ENCODE assay signal across 27 mouse cellular contexts in the genomic region with DNA sequence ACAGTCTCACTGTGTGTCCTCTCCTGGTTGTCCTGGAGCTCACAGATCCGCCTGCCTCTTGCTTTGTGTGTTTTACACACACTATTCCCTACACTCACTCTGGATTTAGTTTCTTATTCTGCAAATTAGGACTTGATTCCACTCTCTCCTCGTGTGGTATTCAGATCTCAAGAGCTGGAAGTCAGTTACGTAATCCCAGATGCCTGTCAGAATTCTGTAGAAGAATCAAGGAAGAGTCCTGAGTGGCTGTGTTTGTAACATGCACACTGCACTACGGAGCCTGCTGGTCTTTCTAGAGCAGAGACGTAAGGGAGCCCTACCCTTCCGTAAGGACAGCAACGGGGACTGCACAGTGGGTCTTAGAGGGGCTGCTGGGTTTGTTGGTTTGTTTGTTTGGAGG. TPM values are rescaled to one million over a fixed set of nuclear protein-coding genes. Genes with fewer than 3 reads are reported as not detected.
DNase-seq lines count a peak whose midpoint lies in the region; ATAC-seq and TF ChIP-seq lines count a peak whose summit lies in the region.
"Had no signal": no experiment of that assay in that cellular context is flagged by ENCODE, and none has a peak within 500 bp of the region (broad histone marks: within the 10 kb centered on the region; RNA-seq: fewer than 3 reads in every experiment).

No protein-coding gene starts in this region.

- H3K4me2 ChIP-seq in lung, postnatal 0 days (replicated peaks; ENCODE audit: low read depth, low read length): no peak overlapping the region
- H3K4me2 ChIP-seq: embryonic facial prominence, embryonic 13.5 days; embryonic facial prominence, embryonic 15.5 days; forebrain, embryonic 12.5 days had no signal

- 77% methylated on average over 7 of the region's 7 CpGs for whole genome bisulfite sequencing in lung, postnatal 0 days

- H3K27ac ChIP-seq in lung, postnatal 0 days (ENCODE audit: low read length): no peak overlapping the region
- H3K27ac ChIP-seq: embryonic facial prominence, embryonic 13.5 days; embryonic facial prominence, embryonic 15.5 days; forebrain, embryonic 10.5 days; forebrain, embryonic 12.5 days had no signal

- TF ChIP-seq CTCF in lung, postnatal 0 days (IDR thresholded peaks at IDR 0.05): no peak

- no peaks in the 10 kb centered on the region for H3K27me3 ChIP-seq in lung, postnatal 0 days (replicated peaks; ENCODE audit: insufficient read depth, low read length)
- H3K27me3 ChIP-seq: CH12.LX; embryonic facial prominence, embryonic 13.5 days; embryonic facial prominence, embryonic 15.5 days; forebrain, embryonic 12.5 days had no signal

- H3K4me1 ChIP-seq in lung, postnatal 0 days (ENCODE audit: insufficient read depth, low read depth, low read length): no peaks in the 10 kb centered on the region
- H3K4me1 ChIP-seq: embryonic facial prominence, embryonic 13.5 days; embryonic facial prominence, embryonic 15.5 days; forebrain, embryonic 10.5 days; forebrain, embryonic 12.5 days had no signal

- no peaks in the 10 kb centered on the region for H3K9me3 ChIP-seq in lung, postnatal 0 days (ENCODE audit: low read length)
- H3K9me3 ChIP-seq: embryonic facial prominence, embryonic 13.5 days; embryonic facial prominence, embryonic 15.5 days; forebrain, embryonic 10.5 days; forebrain, embryonic 12.5 days; G1E had no signal

- TF ChIP-seq EP300 in lung, postnatal 0 days (IDR thresholded peaks at IDR 0.05): no peak

- no peak overlapping the region for H3K4me3 ChIP-seq in lung, postnatal 0 days (ENCODE audit: low read depth, low read length)
- H3K4me3 ChIP-seq: embryonic facial prominence, embryonic 13.5 days; embryonic facial prominence, embryonic 15.5 days; erythroblast, embryonic 14.5 days; forebrain, embryonic 10.5 days; forebrain, embryonic 12.5 days had no signal

- DNase-seq in lung, postnatal 0 days (ENCODE audit: low spot score): peak; percentile 51
- DNase-seq in lung, adult 18-20 months: no peak
- DNase-seq in lung, postnatal 36 days: peak; percentile 52
- no peak for DNase-seq in lung, postnatal 14 days
- peak; percentile 34 for DNase-seq in brain, adult 2 months (ENCODE audit: low read depth, low spot score)
- DNase-seq in spleen, postnatal 4 days (ENCODE audit: low spot score in 2 of 2): no peak
- DNase-seq: adrenal gland, adult 8-10 months; adrenal gland, postnatal 14 days; adrenal gland, postnatal 36 days; B cell, adult 2 months; cerebellum, adult 11 months; cerebellum, adult 18-20 months; cerebellum, adult 8-10 months; cerebellum, adult 9-11 months; cerebellum, postnatal 14 days; cerebellum, postnatal 36 days; embryo, embryonic 11 days had no signal

- H3K9ac ChIP-seq in lung, postnatal 0 days (replicated peaks; ENCODE audit: low read depth): no peak overlapping the region
- H3K9ac ChIP-seq: embryonic facial prominence, embryonic 13.5 days; embryonic facial prominence, embryonic 15.5 days; forebrain, embryonic 12.5 days had no signal

- ATAC-seq in lung, postnatal 0 days: peak; percentile 29; the same call in 1 of the 2 replicates
- ATAC-seq: CD4-positive, CD25-positive, alpha-beta regulatory T cell, adult 4 months; forebrain, embryonic 14.5 days; forebrain, embryonic 16.5 days had no signal

- peaks cover 49% of the 10 kb centered on the region for H3K36me3 ChIP-seq in lung, postnatal 0 days (ENCODE audit: insufficient read depth, low read length)

RNA-seq across cellular contexts. Expression of gene Usp50, which starts 23.9 kb away (rescaled TPM):
- polyA plus RNA-seq in lung, postnatal 0 days (2015; fragmentation: Nextera tagmentation; extraction: Ambion mirVana): 1.6 and 2.0 TPM in 2 replicates

RNA-seq across cellular contexts. Expression of gene Usp8, which starts 52.2 kb away (rescaled TPM):
- 36.9 and 45.6 TPM in 2 replicates for polyA plus RNA-seq in lung, postnatal 0 days (2015; fragmentation: Nextera tagmentation; extraction: Ambion mirVana)

Comparison
In these comparisons a context has a peak if more than half of its experiments do, and no peak if none do; other contexts are left out.
1. DNase-seq: peak in lung, postnatal 0 days (single experiment), lung, postnatal 36 days (single experiment) and brain, adult 2 months (single experiment); none in lung, adult 18-20 months (0 of 2), lung, postnatal 14 days (single experiment) and spleen, postnatal 4 days (0 of 2).